ENCODE assay signal across 8 mouse cellular contexts in genomic region chr2:25460551-25461309, GRCm38 (mm10). TPM values are rescaled to one million over a fixed set of nuclear protein-coding genes. Genes with fewer than 3 reads are reported as not detected.
DNase-seq lines count a peak whose midpoint lies in the region; ATAC-seq and TF ChIP-seq lines count a peak whose summit lies in the region.

TSS of gene Paxx (minus strand) at chr2:25461094.

- peaks cover 8% of the 10 kb centered on the region; the same call in 1 of the 2 replicates for H3K79me2 ChIP-seq in MEL (ENCODE audit: control insufficient read depth, insufficient read depth, low read length, poor library complexity)

- peak; percentile 91 for ATAC-seq in forebrain, postnatal 0 days
- ATAC-seq in lung, embryonic 15.5 days (ENCODE audit: borderline replicate concordance, extremely low read depth, low FRiP score, low TSS enrichment) = peak; percentile 80

- no peaks in the 10 kb centered on the region for H3K36me3 ChIP-seq in MEL (ENCODE audit: control insufficient read depth in 1 of 2, insufficient read depth in 2 of 2, low read length in 2 of 2)
- H3K36me3 ChIP-seq in forebrain, postnatal 0 days (ENCODE audit: insufficient read depth) = peaks cover 19% of the 10 kb centered on the region
- H3K36me3 ChIP-seq in lung, embryonic 15.5 days = no peaks in the 10 kb centered on the region

- no peak for TF ChIP-seq RAD21 in MEL (IDR thresholded peaks at IDR 0.05; ENCODE audit: low read depth, low read length)

- peak within 1 kb of the TSS; percentile 83 for H3K27ac ChIP-seq in MEL (ENCODE audit: control insufficient read depth, low read depth, low read length)
- H3K27ac ChIP-seq in cerebellum, adult 2 months (ENCODE audit: insufficient read depth, low read length) = peak within 1 kb of the TSS; percentile 97
- peak within 1 kb of the TSS; percentile 97 for H3K27ac ChIP-seq in forebrain, postnatal 0 days (ENCODE audit: low read depth, low read length)
- H3K27ac ChIP-seq in lung, embryonic 15.5 days = peak within 1 kb of the TSS; percentile 91

- H3K9ac ChIP-seq in MEL (ENCODE audit: control insufficient read depth, low read depth, low read length, poor library complexity, severe bottlenecking) = peak within 1 kb of the TSS; percentile 79
- H3K9ac ChIP-seq in forebrain, postnatal 0 days = peak within 1 kb of the TSS; percentile 85
- H3K9ac ChIP-seq in lung, embryonic 15.5 days = peak within 1 kb of the TSS; percentile 52

- no peak for TF ChIP-seq CTCF in MEL (IDR thresholded peaks at IDR 0.05 in 2 of 3, conservative IDR thresholded peaks at IDR 0.05 in 1 of 3; ENCODE audit: control insufficient read depth in 1 of 3, insufficient read depth in 1 of 3, low read depth in 2 of 3, low read length in 3 of 3, poor library complexity in 1 of 3, severe bottlenecking in 1 of 3)
- TF ChIP-seq CTCF in cerebellum, adult 2 months (IDR thresholded peaks at IDR 0.05; ENCODE audit: borderline replicate concordance, insufficient read depth, low read depth, low read length) = no peak
- 0 out of 2 replicates have a peak, but pooled peaks have one; percentile 6 for TF ChIP-seq CTCF in forebrain, postnatal 0 days (IDR thresholded peaks at IDR 0.05; ENCODE audit: low read depth)

- H3K4me3 ChIP-seq in MEL (ENCODE audit: control insufficient read depth in 1 of 2, insufficient read depth in 1 of 2, low read depth in 2 of 2, low read length in 2 of 2) = peak within 1 kb of the TSS; percentile 77 to 84
- H3K4me3 ChIP-seq in cerebellum, adult 2 months (replicated peaks; ENCODE audit: insufficient read depth, low read depth, low read length) = peak within 1 kb of the TSS; percentile 62
- peak within 1 kb of the TSS; percentile 74 for H3K4me3 ChIP-seq in forebrain, postnatal 0 days (ENCODE audit: low read depth, low read length)
- H3K4me3 ChIP-seq in lung, embryonic 15.5 days = peak within 1 kb of the TSS; percentile 69

- DNase-seq in MEL (ENCODE audit: low read depth, low spot score) = peak; percentile 100
- peak; percentile 95 to 96 for DNase-seq in cerebellum, adult 2 months
- peak; percentile 96 for DNase-seq in forebrain, postnatal 0 days
- peak; percentile 93 for DNase-seq in heart, postnatal 4 days
- DNase-seq in layer of hippocampus, adult 8-10 months (ENCODE audit: low spot score in 2 of 2) = peak; percentile 94 to 95
- peak; percentile 92 for DNase-seq in ovary, adult 18-20 months (ENCODE audit: low spot score)
- peak; percentile 99 for DNase-seq in thymus, postnatal 0 days (ENCODE audit: low spot score)

- peak within 1 kb of the TSS; percentile 90 for H3K4me2 ChIP-seq in forebrain, postnatal 0 days (ENCODE audit: low read depth)
- peak within 1 kb of the TSS; percentile 79 for H3K4me2 ChIP-seq in lung, embryonic 15.5 days

- no peaks in the 10 kb centered on the region for H3K9me3 ChIP-seq in MEL (replicated peaks; ENCODE audit: insufficient read depth, low read length)
- no peaks in the 10 kb centered on the region for H3K9me3 ChIP-seq in forebrain, postnatal 0 days (ENCODE audit: low read length)
- H3K9me3 ChIP-seq in lung, embryonic 15.5 days = no peaks in the 10 kb centered on the region

- TF ChIP-seq EP300 in MEL (IDR thresholded peaks at IDR 0.05; ENCODE audit: low read depth in 1 of 2, low read length in 2 of 2) = no peak

- 1% methylated on average over 48 of the region's 48 CpGs for WGBS in cerebellum, adult 2 months
- under 1% methylated on average over 48 of the region's 48 CpGs for WGBS in forebrain, postnatal 0 days
- under 1% methylated on average over 42 of the region's 48 CpGs for WGBS in lung, embryonic 15.5 days

- peak; percentile 87 to 89 for TF ChIP-seq POLR2A in MEL (IDR thresholded peaks at IDR 0.05; ENCODE audit: control insufficient read depth in 1 of 2, insufficient read depth in 1 of 2, low read depth in 1 of 2, low read length in 2 of 2, poor library complexity in 1 of 2)
- TF ChIP-seq POLR2A in cerebellum, adult 2 months (IDR thresholded peaks at IDR 0.05; ENCODE audit: borderline replicate concordance, insufficient read depth, low read length) = peak; percentile 77

- H3K27me3 ChIP-seq in MEL (ENCODE audit: control insufficient read depth in 1 of 2, insufficient read depth in 2 of 2, low read length in 2 of 2) = no peaks in the 10 kb centered on the region
- H3K27me3 ChIP-seq in cerebellum, adult 2 months (ENCODE audit: control insufficient read depth, insufficient read depth, low read length) = no peaks in the 10 kb centered on the region
- H3K27me3 ChIP-seq in forebrain, postnatal 0 days (ENCODE audit: insufficient read depth, low read length) = no peaks in the 10 kb centered on the region
- H3K27me3 ChIP-seq in lung, embryonic 15.5 days = no peaks in the 10 kb centered on the region

- H3K4me1 ChIP-seq in MEL (ENCODE audit: control insufficient read depth in 1 of 2, insufficient read depth in 2 of 2, low read length in 2 of 2) = peaks cover 4 to 11% of the 10 kb centered on the region in 2 experiments; a peak in 3 of 4 replicates
- peaks cover 72% of the 10 kb centered on the region for H3K4me1 ChIP-seq in cerebellum, adult 2 months (ENCODE audit: control insufficient read depth, insufficient read depth, low read length)
- peaks cover 13% of the 10 kb centered on the region; the same call in 1 of the 2 replicates for H3K4me1 ChIP-seq in forebrain, postnatal 0 days (ENCODE audit: insufficient read depth)
- peaks cover 40% of the 10 kb centered on the region for H3K4me1 ChIP-seq in lung, embryonic 15.5 days

TF ChIP-seq in MEL, 35 proteins besides CTCF, POLR2A, EP300 and RAD21:
- TF ChIP-seq MAX (IDR thresholded peaks at IDR 0.05; ENCODE audit: low read length) (peak; percentile 74), MEF2A (IDR thresholded peaks at IDR 0.05; ENCODE audit: extremely low read depth, insufficient replicate concordance, low read depth, low read length, poor library complexity, severe bottlenecking) (peak; percentile 64; the same call in 1 of the 2 replicates), HCFC1 (IDR thresholded peaks at IDR 0.05; ENCODE audit: low read depth, low read length) (peak; percentile 82), KAT2A (conservative IDR thresholded peaks at IDR 0.05; ENCODE audit: low read depth, low read length) (no peak), ELF1 (IDR thresholded peaks at IDR 0.05; ENCODE audit: low read depth, low read length) (peak; percentile 85), POLR2AphosphoS2 (IDR thresholded peaks at IDR 0.05; ENCODE audit: low read length) (peak; percentile 79), UBTF (IDR thresholded peaks at IDR 0.05; ENCODE audit: borderline replicate concordance, insufficient read depth, low read depth, low read length) (no peak), MXI1 (IDR thresholded peaks at IDR 0.05; ENCODE audit: low read depth, low read length) (peak; percentile 75), ETS1 (IDR thresholded peaks at IDR 0.05; ENCODE audit: low read depth, low read length) (peak; percentile 50; the same call in 1 of the 2 replicates), MYC (IDR thresholded peaks at IDR 0.05; ENCODE audit: low read depth, low read length) (peak; percentile 48; the same call in 1 of the 2 replicates), POLR2AphosphoS5 (IDR thresholded peaks at IDR 0.05; ENCODE audit: borderline replicate concordance, low read depth, low read length) (no peak), NRF1 (IDR thresholded peaks at IDR 0.05; ENCODE audit: insufficient read depth, low read depth, low read length, poor library complexity, severe bottlenecking) (peak; percentile 77), BHLHE40 (IDR thresholded peaks at IDR 0.05; ENCODE audit: borderline replicate concordance, low read depth, low read length) (peak; percentile 23; the same call in 1 of the 2 replicates), SIN3A (IDR thresholded peaks at IDR 0.05; ENCODE audit: low read length) (peak; percentile 76), NELFE (IDR thresholded peaks at IDR 0.05; ENCODE audit: low read depth, low read length) (peak; percentile 75), TBP (IDR thresholded peaks at IDR 0.05; ENCODE audit: low read depth, low read length) (peak; percentile 91), ZMIZ1 (IDR thresholded peaks at IDR 0.05; ENCODE audit: low read depth, low read length) (peak; percentile 85), MAZ (IDR thresholded peaks at IDR 0.05; ENCODE audit: low read depth, low read length) (0 out of 2 replicates have a peak, but pooled peaks have one; percentile 40), RCOR1 (IDR thresholded peaks at IDR 0.05; ENCODE audit: low read depth, low read length) (no peak), CHD1 (IDR thresholded peaks at IDR 0.05; ENCODE audit: low read depth, low read length) (no peak), USF1 (IDR thresholded peaks at IDR 0.05; ENCODE audit: low read depth, low read length) (peak; percentile 73; the same call in 1 of the 2 replicates)
TF ChIP-seq in MEL: peak in this region for 16.

RNA-seq across cellular contexts. Expression of gene Paxx, which starts in this region (rescaled TPM):
- 13.2 and 18.5 TPM in 2 replicates for total RNA-seq in MEL (2012; rRNA removed)
- polyA plus RNA-seq in MEL (2012; ENCODE audit: insufficient read depth in 1 of 2, insufficient read length in 2 of 2, low read depth in 1 of 2, low replicate concordance in 2 of 2, missing spikeins in 1 of 2) = 10 to 100 TPM in 1 of 2 experiments, not detected in 1; 22.1 TPM
- polyA plus RNA-seq in cerebellum, adult 2 months (2012; rRNA removed) = 196 and 230 TPM in 2 replicates
- total RNA-seq in forebrain, postnatal 0 days (2014; rRNA removed) = 154 and 164 TPM in 2 replicates
- polyA plus RNA-seq in forebrain, postnatal 0 days (2015; fragmentation: Nextera tagmentation; extraction: Ambion mirVana) = 151 and 154 TPM in 2 replicates
- total RNA-seq in heart, postnatal 4 days (2021) = 10 to 100 TPM; 30.5 to 32.8 TPM
- total RNA-seq in layer of hippocampus, adult 8-10 months (2022) = 10 to 100 TPM; 60.3 to 63.5 (median 61.8) TPM
- polyA plus RNA-seq in lung, embryonic 15.5 days (2015; fragmentation: Nextera tagmentation; extraction: Ambion mirVana) = 31.5 and 37.0 TPM in 2 replicates
- polyA plus RNA-seq in thymus, postnatal 0 days (2015; fragmentation: Nextera tagmentation; extraction: Ambion mirVana) = 72.4 and 83.3 TPM in 2 replicates

Comparison
In these comparisons a context has a peak if more than half of its experiments do, and no peak if none do; other contexts are left out.
1. Peak in every context shown above with its lines: DNase-seq, ATAC-seq, H3K4me3 ChIP-seq and H3K27ac ChIP-seq.